Mouse (Mus musculus) R1 (cell line): ENCODE data around the gene Col24a1.

Source experiments
- DNase-seq: peaks from one replicate; pipeline ENCODE4 v3.0.0-alpha.2; 2018; ENCODE audit warnings: low read depth, low spot score

Gene Col24a1

GRCm38 (mm10) chr3:145353951-145354350, 61.7 kb downstream of the Col24a1 start:
- DNase-seq, result no peak

GRCm38 (mm10) chr3:145356865-145357487, 64.7 kb downstream of the Col24a1 start:
- DNase-seq, result no peak

- DNase-seq, result peak; percentile 25
Observed at GRCm38 (mm10) chr3:145365227-145365626, 73.0 kb downstream of the Col24a1 start.

GRCm38 (mm10) chr3:145367176-145367717, 75.0 kb downstream of the Col24a1 start:
- no peak for DNase-seq

GRCm38 (mm10) chr3:145376298-145376697, 84.0 kb downstream of the Col24a1 start:
- DNase-seq, result no peak

GRCm38 (mm10) chr3:145383095-145383494, 90.8 kb downstream of the Col24a1 start:
- no peak for DNase-seq

GRCm38 (mm10) chr3:145386434-145386833, 94.2 kb downstream of the Col24a1 start:
- DNase-seq, result no peak

- DNase-seq, result no peak
Observed at GRCm38 (mm10) chr3:145390681-145391080, 98.4 kb downstream of the Col24a1 start.

- DNase-seq, result no peak
Observed at GRCm38 (mm10) chr3:145391986-145392659, 99.9 kb downstream of the Col24a1 start.

- DNase-seq, result no peak
Observed at GRCm38 (mm10) chr3:145399173-145399572, 106.9 kb downstream of the Col24a1 start.

- DNase-seq, result no peak
Observed at GRCm38 (mm10) chr3:145402257-145402656, 110.0 kb downstream of the Col24a1 start.

GRCm38 (mm10) chr3:145402994-145403393, 110.7 kb downstream of the Col24a1 start:
- DNase-seq, result no peak

GRCm38 (mm10) chr3:145408045-145408444, 115.8 kb downstream of the Col24a1 start:
- DNase-seq, result peak; percentile 67

- peak; percentile 72 for DNase-seq
Observed at GRCm38 (mm10) chr3:145412137-145412536, 119.9 kb downstream of the Col24a1 start.

- no peak for DNase-seq
Observed at GRCm38 (mm10) chr3:145414362-145414761, 122.1 kb downstream of the Col24a1 start.

GRCm38 (mm10) chr3:145417809-145418208, 125.5 kb downstream of the Col24a1 start:
- no peak for DNase-seq

GRCm38 (mm10) chr3:145420421-145420820, 128.1 kb downstream of the Col24a1 start:
- no peak for DNase-seq

- no peak for DNase-seq
Observed at GRCm38 (mm10) chr3:145422044-145422443, 129.8 kb downstream of the Col24a1 start.

GRCm38 (mm10) chr3:145438352-145438751, 146.1 kb downstream of the Col24a1 start:
- DNase-seq, result no peak

GRCm38 (mm10) chr3:145439086-145439485, 146.8 kb downstream of the Col24a1 start:
- DNase-seq, result no peak

- no peak for DNase-seq
Observed at GRCm38 (mm10) chr3:145440993-145441392, 148.7 kb downstream of the Col24a1 start.

GRCm38 (mm10) chr3:145442268-145442667, 150.0 kb downstream of the Col24a1 start:
- peak; percentile 52 for DNase-seq

- peak; percentile 84 for DNase-seq
Observed at GRCm38 (mm10) chr3:145443167-145443566, 150.9 kb downstream of the Col24a1 start.
